Mouse (Mus musculus): Measurements from ENCODE around the gene H3f3b. TPM values are rescaled to one million over a fixed set of nuclear protein-coding genes. Genes with fewer than 3 reads are reported as not detected.

Gene H3f3b
- total RNA-seq, 2 experiments from 2014 or later, result 285 to 322 TPM

- no peak overlapping the region for H3K4me3 ChIP-seq
- peak; percentile 46 for TF ChIP-seq CTCF (conservative IDR thresholded peaks at IDR 0.05)
- no peak overlapping the region for H3K27ac ChIP-seq
- no peak for DNase-seq (ENCODE audit: low spot score in 2 of 2)
Measured at GRCm38 (mm10) chr11:116041833-116042232, 14.1 kb upstream of the H3f3b start.

GRCm38 (mm10) chr11:116040593-116040992 lies 12.8 kb upstream of the H3f3b start:
- no peak for TF ChIP-seq CTCF (conservative IDR thresholded peaks at IDR 0.05)
- Histone ChIP-seq H3K4me3 (no peak overlapping the region), H3K27ac (no peak overlapping the region)
- DNase-seq (ENCODE audit: low spot score in 2 of 2), result no peak

DNA sequence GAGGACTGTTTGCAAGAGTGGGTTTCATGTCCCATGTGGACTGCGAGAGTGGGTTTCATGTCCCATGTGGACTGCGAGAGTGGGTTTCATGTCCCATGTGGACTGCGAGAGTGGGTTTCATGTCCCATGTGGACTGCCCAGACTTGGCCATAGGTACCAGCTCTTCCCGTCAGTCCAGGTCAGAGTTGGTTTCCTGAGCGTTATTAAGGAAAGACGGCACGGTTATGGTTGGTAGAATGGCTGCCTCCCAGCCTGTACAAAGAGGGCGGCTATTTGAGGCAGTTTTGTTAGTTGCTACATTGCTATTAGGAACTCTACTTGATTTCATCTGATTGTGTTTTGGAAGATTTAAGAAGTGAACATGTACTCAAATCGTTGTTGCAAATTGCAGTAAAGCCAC lies 10.1 kb upstream of the H3f3b start:
- no peak overlapping the region for H3K4me3 ChIP-seq
- no peak for DNase-seq (ENCODE audit: low spot score in 2 of 2)
- H3K27ac ChIP-seq, result no peak overlapping the region
- TF ChIP-seq CTCF (conservative IDR thresholded peaks at IDR 0.05), result no peak

DNA sequence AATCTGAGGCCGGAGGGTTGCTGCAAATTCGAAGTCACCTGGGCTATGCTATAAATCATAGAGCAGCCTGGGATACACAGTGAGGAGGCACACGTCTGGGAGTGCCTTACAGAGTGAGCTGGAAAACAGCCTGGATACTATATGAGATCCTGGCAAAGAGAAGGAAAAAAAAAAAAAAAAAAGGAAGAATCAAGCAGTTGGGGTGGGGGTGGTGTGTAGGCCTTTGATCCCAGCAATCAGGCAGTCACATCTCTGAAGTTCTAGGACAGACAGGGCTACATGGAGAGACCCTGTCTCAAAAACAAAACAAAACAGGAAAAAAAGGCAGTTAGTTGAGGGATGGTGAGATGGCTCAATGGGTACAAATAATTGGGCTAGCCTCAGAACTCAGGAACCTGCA lies 8.9 kb upstream of the H3f3b start:
- TF ChIP-seq CTCF (conservative IDR thresholded peaks at IDR 0.05), result no peak
- Histone ChIP-seq H3K4me3 (no peak overlapping the region), H3K27ac (peak overlapping the region; percentile 66; the same call in 1 of the 2 replicates)
- no peak for DNase-seq (ENCODE audit: low spot score in 2 of 2)

GRCm38 (mm10) chr11:116034584-116034983 lies 6.8 kb upstream of the H3f3b start:
- TF ChIP-seq CTCF (conservative IDR thresholded peaks at IDR 0.05), result no peak
- Histone ChIP-seq H3K27ac (no peak overlapping the region), H3K4me3 (no peak overlapping the region)
- DNase-seq (ENCODE audit: low spot score in 2 of 2), result no peak

- DNase-seq (ENCODE audit: low spot score in 2 of 2), result peak in 1 of 2 experiments; percentile 23
- Histone ChIP-seq H3K4me3 (peak overlapping the region; percentile 77), H3K27ac (peak overlapping the region; percentile 100)
- TF ChIP-seq CTCF (conservative IDR thresholded peaks at IDR 0.05), result no peak
Measured at GRCm38 (mm10) chr11:116030898-116031845, 3.4 kb upstream of the H3f3b start.

DNA sequence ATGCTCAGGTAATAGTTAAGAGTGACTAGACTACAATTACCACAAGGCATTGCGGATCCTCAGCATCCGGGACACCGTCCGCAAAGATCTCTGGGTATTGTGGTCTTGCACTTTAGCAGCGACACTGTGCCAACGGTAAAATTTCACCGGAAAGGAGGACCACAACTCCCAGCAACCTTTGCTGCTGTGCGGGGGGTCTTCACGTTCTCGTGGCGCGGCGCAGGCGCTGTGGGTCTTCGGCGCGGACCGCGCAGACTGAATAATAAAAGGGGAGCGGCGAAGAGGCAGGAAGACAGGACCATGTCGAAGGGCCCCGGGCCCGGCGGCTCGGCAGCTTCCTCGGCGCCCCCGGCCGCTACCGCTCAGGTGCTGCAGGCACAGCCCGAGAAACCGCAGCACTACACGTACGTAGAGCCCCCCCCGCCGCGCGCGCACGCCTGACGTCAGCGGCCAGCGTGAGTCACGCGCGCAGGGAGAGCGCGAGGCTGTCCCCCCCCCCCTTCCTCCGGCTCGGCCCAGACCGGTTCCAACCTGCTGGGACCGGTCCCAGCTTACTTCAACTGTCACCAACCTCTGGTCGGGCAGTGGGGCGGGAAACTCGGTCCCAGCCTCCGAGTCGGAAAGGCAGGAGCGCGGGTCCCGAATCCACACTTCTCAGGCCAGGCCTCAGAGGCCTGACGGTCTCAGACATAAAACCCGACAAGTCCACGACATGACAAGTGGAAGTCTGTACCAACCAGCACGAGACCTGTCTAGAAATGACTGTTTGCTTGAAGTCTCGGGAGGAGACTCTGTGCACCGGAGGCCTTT lies 2.5 kb upstream of the H3f3b start, which contains the start of gene Unk:
Gene Unk (plus strand): TSS at position 235 of the 810 bp plus-strand sequence.
- Histone ChIP-seq H3K4me3 (peak within 1 kb of the TSS; percentile 77), H3K27ac (peak within 1 kb of the TSS; percentile 100)
- peak; percentile 96 to 99 for DNase-seq (ENCODE audit: low spot score in 2 of 2)
- TF ChIP-seq CTCF (conservative IDR thresholded peaks at IDR 0.05), result no peak

DNA sequence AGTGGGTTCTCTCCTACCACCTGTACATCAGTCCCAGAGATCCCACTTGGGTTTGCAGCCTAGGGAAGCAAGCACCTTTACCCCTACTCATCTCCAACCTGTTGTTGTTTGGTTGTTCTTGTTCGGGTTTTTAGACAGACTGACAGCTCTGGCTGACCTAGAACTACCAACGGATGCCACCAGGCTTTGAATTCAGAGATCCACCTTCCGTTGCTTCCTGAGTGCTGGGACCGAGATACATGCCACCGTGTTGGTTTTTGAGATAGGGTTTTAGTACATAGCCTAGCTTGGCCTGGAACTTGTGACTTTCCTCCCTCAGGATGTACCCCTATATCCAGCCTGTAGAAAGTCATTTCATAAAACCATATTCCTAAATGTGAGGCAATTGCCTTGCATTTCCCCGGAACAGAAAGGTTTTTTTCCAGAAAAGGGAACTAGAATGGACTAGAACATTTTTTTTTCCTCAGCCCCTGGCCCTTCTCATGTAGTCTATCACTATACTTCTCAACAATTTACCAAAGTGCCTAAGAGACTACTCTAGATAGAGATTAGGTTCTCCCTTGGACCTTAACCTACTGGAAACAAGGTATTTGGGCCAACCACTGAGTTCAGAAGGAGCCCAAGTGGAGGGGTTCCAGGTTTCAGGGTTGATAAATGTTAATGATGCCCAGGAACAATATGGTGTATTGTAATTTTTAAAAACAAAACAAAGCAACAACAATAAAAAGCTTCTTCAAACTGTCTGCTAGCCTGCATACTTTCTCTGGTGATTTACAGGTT lies 1.5 kb upstream of the H3f3b start:
- H3K27ac ChIP-seq, result peak overlapping the region; percentile 100
- peak overlapping the region; percentile 77 for H3K4me3 ChIP-seq
- no peak; the same call in 1 of the 2 replicates for TF ChIP-seq CTCF (conservative IDR thresholded peaks at IDR 0.05)
- no peak for DNase-seq (ENCODE audit: low spot score in 2 of 2)

DNA sequence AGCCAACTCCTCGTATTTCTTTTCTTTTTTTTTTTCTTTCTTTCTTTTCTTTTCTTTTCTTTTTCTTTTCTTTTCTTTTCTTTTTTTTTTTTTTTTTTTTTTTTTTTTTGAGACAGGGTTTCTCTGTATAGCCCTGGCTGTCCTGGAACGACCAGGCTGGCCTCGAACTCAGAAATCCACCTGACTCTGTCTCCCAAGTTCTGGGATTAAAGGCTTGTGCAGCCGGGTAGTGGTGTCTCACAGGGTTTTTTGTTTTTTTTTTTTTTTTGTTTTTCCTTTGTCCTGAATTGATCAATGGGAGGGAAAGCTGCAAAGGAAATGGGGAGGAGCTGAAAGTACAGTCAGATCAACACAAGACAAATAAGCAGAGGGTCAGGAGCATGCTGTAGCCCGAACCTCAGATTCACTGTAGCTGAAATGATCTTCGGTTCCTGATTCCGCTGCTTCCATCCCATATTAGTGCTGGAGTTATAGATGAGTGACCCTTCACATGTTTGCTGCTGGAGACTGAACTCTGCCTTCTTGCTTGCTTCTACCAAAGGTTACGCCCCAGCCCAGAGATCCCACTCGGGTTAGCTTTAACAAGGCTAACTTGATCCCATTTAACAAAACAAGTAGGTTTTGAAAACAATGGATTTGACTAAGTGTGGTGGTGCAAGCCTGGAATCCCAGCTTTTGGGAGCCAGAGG lies 559 bp upstream of the H3f3b start:
- no peak for DNase-seq (ENCODE audit: low spot score in 2 of 2)
- H3K27ac ChIP-seq, result no peak overlapping the region
- TF ChIP-seq CTCF (conservative IDR thresholded peaks at IDR 0.05), result no peak

DNA sequence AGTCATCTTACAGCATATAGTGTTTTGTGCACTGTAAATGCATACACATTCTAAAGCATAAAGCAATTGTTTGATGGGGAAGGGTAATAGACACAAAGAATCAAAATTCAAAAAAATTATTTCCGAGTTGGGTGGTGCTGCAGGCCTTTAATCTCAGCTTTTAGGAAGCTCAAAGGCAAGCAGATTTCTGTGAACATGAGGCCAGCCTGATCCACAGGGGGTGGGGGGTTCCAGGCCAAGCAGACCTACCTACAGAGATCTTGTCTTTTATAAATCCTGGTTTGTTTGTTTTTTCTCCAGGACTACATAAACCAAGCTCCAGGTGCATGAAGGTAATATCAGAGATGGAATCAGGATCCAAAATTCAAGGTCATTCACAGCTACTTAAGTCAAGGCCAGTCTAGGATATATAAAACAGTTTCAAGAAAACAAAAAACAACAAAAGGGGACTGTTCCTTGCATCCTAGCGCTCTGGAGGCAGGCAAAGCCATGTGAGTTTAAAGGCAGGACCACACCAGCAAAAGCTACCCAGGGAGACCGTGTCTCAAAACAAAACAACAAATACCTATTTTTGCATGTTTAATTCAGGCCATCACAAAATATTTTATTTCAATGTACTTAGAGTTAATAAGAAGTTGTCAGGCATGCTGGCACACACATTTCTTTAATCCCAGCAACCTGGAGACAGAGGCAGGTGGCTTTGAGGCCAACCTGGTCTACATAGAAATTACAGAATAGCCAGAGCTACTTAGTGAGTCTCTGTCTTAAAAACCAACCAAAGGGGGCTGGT lies 2.5 kb downstream of the H3f3b start:
- no peak for TF ChIP-seq CTCF (conservative IDR thresholded peaks at IDR 0.05)
- Histone ChIP-seq H3K4me3 (no peak overlapping the region), H3K27ac (peak overlapping the region; percentile 74)
- no peak for DNase-seq (ENCODE audit: low spot score in 2 of 2)

More for the DNA sequence above, 559 bp upstream of the H3f3b start:
- H3K4me3 ChIP-seq, result no peak overlapping the region

- H3K4me3 ChIP-seq, result peak overlapping the region; percentile 93
- DNase-seq (ENCODE audit: low spot score in 2 of 2), result peak; percentile 92 to 98
- peak overlapping the region; percentile 98 for H3K27ac ChIP-seq
- no peak for TF ChIP-seq CTCF (conservative IDR thresholded peaks at IDR 0.05)
Measured at GRCm38 (mm10) chr11:116024356-116024808, 3.4 kb downstream of the H3f3b start.

All from layer of hippocampus, adult 2 months (tissue).